Mouse (Mus musculus) bone marrow macrophage, adult 2 months (primary cell): Measurements from ENCODE around the gene Aadac.

Experiments
- CTCF ChIP-seq: IDR thresholded peaks from 2 replicates; pipeline ENCODE4 v1.5.1; 2012; ENCODE audit warnings: low read depth, mild to moderate bottlenecking, low read length, moderate library complexity
- POLR2A ChIP-seq: IDR thresholded peaks from 2 replicates; pipeline ENCODE4 v1.6.1; 2012; ENCODE audit warnings: mild to moderate bottlenecking, low read depth, low read length, borderline replicate concordance

- TF ChIP-seq CTCF (no peak), POLR2A (no peak)
Observed at GRCm38 (mm10) chr3:60003622-60004021, 21.9 kb upstream of the Aadac start.
